Mouse (Mus musculus): Measurements from ENCODE around the gene Myo16. TPM values are rescaled to one million over a fixed set of nuclear protein-coding genes. Genes with fewer than 3 reads are reported as not detected.

Myo16 gene
- polyA plus RNA-seq, 2 experiments: 0.55 to 0.98 TPM

DNA sequence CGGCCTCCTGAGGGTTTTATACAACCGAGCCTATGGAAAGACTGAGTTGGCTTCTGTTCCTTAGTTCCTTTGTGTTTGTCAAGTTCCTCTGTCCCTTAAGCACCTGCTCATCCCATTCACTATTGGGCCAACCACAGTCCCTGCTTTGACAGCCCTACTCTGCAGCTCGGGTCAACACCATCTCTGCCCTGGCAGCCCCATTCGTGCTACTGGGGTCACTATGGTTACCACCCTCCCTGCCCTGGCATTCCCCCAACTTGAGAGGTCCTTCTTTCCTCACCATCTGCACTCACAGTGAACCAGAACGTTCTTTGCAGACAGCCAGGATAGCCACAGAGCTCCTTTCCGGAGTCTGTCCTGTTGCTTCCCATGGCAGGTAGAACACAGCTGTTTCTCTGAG lies 238.2 kb downstream of the Myo16 start:
- DNase-seq (ENCODE audit: low spot score) (no peak), ATAC-seq (ENCODE audit: low FRiP score, low read depth) (no peak)
- Histone ChIP-seq H3K4me1 (ENCODE audit: control insufficient read depth, insufficient read depth, low read length) (no peaks in the 10 kb centered on the region), H3K36me3 (ENCODE audit: control insufficient read depth, insufficient read depth, low read length) (no peaks in the 10 kb centered on the region), H3K27ac (replicated peaks; ENCODE audit: low read depth, low read length) (no peak overlapping the region), H3K4me3 (replicated peaks; ENCODE audit: low read length) (no peak overlapping the region), H3K9ac (ENCODE audit: low read depth, low read length, severe bottlenecking) (no peak overlapping the region), H3K27me3 (ENCODE audit: control insufficient read depth, insufficient read depth, low read length) (no peaks in the 10 kb centered on the region), H3K9me3 (ENCODE audit: control insufficient read depth, low read length) (no peaks in the 10 kb centered on the region), H3K4me2 (replicated peaks; ENCODE audit: low read depth, low read length, severe bottlenecking) (no peak overlapping the region)
- 75% methylated on average over 6 of the region's 6 CpGs for WGBS
- TF ChIP-seq POLR2A (IDR thresholded peaks at IDR 0.05; ENCODE audit: borderline replicate concordance, extremely low read depth, insufficient read depth, insufficient read length): no peak

DNA sequence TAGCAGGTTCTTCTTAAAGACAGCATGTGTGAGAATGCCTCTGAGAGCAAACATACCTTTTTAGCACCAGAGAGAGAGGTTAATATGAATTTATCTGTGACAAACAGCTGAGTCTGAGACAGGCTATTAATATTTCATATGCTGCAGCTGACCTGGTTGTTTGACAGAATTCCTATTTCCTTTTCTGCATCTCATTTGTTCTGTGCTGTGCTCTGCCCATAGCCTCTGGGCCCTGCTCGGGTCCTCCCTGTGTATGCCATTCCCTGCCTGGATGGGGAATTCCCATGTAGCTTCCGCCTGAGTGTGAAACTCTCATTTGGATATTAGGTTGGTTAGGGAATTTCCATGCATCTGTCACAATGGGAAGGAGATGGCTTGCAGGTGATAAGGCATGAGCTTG lies 240.8 kb downstream of the Myo16 start:
- Histone ChIP-seq H3K27ac (replicated peaks; ENCODE audit: low read depth, low read length) (no peak overlapping the region), H3K4me1 (ENCODE audit: control insufficient read depth, insufficient read depth, low read length) (no peaks in the 10 kb centered on the region), H3K4me2 (replicated peaks; ENCODE audit: low read depth, low read length, severe bottlenecking) (no peak overlapping the region), H3K4me3 (replicated peaks; ENCODE audit: low read length) (no peak overlapping the region), H3K27me3 (ENCODE audit: control insufficient read depth, insufficient read depth, low read length) (no peaks in the 10 kb centered on the region), H3K36me3 (ENCODE audit: control insufficient read depth, insufficient read depth, low read length) (no peaks in the 10 kb centered on the region), H3K9me3 (ENCODE audit: control insufficient read depth, low read length) (no peaks in the 10 kb centered on the region), H3K9ac (ENCODE audit: low read depth, low read length, severe bottlenecking) (no peak overlapping the region)
- no peak for DNase-seq (ENCODE audit: low spot score)
- ATAC-seq (ENCODE audit: low FRiP score, low read depth): no peak
- WGBS: 75% methylated on average over 2 of the region's 2 CpGs
- TF ChIP-seq POLR2A (IDR thresholded peaks at IDR 0.05; ENCODE audit: borderline replicate concordance, extremely low read depth, insufficient read depth, insufficient read length): no peak

DNA sequence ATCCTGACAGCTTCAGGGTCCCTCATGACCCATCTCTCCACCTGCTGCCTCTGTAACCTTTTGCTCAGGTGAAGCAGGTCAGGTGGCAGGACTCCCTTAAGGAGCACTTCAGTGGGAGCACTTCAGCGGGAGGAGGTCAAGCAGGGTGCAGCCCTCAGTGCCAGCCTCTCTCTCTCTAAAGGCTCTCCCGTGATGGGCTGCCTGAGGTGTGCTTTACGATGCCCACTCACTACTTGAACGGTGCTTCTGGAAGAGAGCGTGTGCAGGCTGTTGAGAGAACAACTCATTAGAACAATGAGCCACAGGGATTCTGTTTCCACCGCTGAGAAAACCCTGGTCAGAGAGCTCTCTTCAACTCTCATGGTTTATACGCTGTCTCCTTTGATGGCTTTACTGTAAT lies 241.4 kb downstream of the Myo16 start:
- no peak overlapping the region for H3K4me2 ChIP-seq (replicated peaks; ENCODE audit: low read depth, low read length, severe bottlenecking)
- H3K4me3 ChIP-seq (replicated peaks; ENCODE audit: low read length): no peak overlapping the region
- H3K9me3 ChIP-seq (ENCODE audit: control insufficient read depth, low read length): no peaks in the 10 kb centered on the region
- no peak for DNase-seq (ENCODE audit: low spot score)
- no peaks in the 10 kb centered on the region for H3K36me3 ChIP-seq (ENCODE audit: control insufficient read depth, insufficient read depth, low read length)
- no peak for TF ChIP-seq POLR2A (IDR thresholded peaks at IDR 0.05; ENCODE audit: borderline replicate concordance, extremely low read depth, insufficient read depth, insufficient read length)
- no peaks in the 10 kb centered on the region for H3K4me1 ChIP-seq (ENCODE audit: control insufficient read depth, insufficient read depth, low read length)
- no peak overlapping the region for H3K9ac ChIP-seq (ENCODE audit: low read depth, low read length, severe bottlenecking)
- no peaks in the 10 kb centered on the region for H3K27me3 ChIP-seq (ENCODE audit: control insufficient read depth, insufficient read depth, low read length)
- WGBS: 56% methylated on average over 7 of the region's 7 CpGs
- H3K27ac ChIP-seq (replicated peaks; ENCODE audit: low read depth, low read length): no peak overlapping the region
- no peak for ATAC-seq (ENCODE audit: low FRiP score, low read depth)

DNA sequence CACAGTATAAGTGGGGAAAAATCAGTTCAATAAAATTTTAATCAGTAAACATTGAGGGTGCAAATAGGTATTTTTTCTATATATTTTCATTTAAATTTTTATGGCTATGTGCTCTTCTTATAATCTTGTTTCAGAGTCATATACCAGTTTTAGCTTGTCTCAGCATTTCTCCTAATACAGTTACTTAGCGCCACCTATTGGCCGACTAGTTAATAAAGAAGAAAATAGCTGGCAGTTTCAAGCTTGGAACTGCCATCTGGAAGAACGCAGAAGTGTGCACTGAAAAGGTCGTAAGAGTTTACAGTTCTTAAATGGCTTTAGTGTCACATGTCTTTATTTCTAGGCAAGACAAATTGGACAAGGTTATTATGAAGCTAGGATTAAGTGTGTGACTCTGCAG lies 248.9 kb downstream of the Myo16 start:
- DNase-seq (ENCODE audit: low spot score): peak; percentile 89

DNA sequence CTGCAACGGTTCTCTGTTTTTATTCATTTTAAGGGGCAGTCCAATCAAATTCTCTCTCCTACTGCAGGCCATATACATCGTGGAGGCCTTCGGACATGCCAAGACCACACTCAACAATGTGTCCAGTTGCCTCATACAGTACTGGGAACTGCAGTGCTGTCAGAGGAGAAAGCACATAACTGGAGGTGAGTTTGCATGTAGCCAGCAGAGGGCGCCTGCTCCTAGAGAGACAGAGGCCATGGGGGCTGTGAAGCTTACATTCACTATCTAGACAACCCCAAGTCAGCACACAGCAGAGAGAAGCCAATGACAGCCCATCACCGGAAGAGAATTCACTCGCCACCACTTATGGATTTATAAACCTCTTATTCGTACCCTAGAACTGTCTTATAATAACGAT lies 251.8 kb downstream of the Myo16 start:
- Histone ChIP-seq H3K27ac (replicated peaks; ENCODE audit: low read depth, low read length) (no peak overlapping the region), H3K36me3 (ENCODE audit: control insufficient read depth, insufficient read depth, low read length) (no peaks in the 10 kb centered on the region), H3K9me3 (ENCODE audit: control insufficient read depth, low read length) (no peaks in the 10 kb centered on the region), H3K4me2 (replicated peaks; ENCODE audit: low read depth, low read length, severe bottlenecking) (no peak overlapping the region), H3K4me1 (ENCODE audit: control insufficient read depth, insufficient read depth, low read length) (no peaks in the 10 kb centered on the region), H3K9ac (ENCODE audit: low read depth, low read length, severe bottlenecking) (no peak overlapping the region), H3K27me3 (ENCODE audit: control insufficient read depth, insufficient read depth, low read length) (no peaks in the 10 kb centered on the region), H3K4me3 (replicated peaks; ENCODE audit: low read length) (no peak overlapping the region)
- ATAC-seq (ENCODE audit: low FRiP score, low read depth): no peak; the same call in 1 of the 2 replicates
- peak; percentile 53 for DNase-seq (ENCODE audit: low spot score)
- no peak for TF ChIP-seq POLR2A (IDR thresholded peaks at IDR 0.05; ENCODE audit: borderline replicate concordance, extremely low read depth, insufficient read depth, insufficient read length)
- 28% methylated on average over 8 of the region's 8 CpGs for WGBS

More for the DNA sequence above, 248.9 kb downstream of the Myo16 start:
- no peak overlapping the region for H3K9ac ChIP-seq (ENCODE audit: low read depth, low read length, severe bottlenecking)
- H3K27me3 ChIP-seq (ENCODE audit: control insufficient read depth, insufficient read depth, low read length): no peaks in the 10 kb centered on the region
- H3K4me3 ChIP-seq (replicated peaks; ENCODE audit: low read length): no peak overlapping the region
- TF ChIP-seq POLR2A (IDR thresholded peaks at IDR 0.05; ENCODE audit: borderline replicate concordance, extremely low read depth, insufficient read depth, insufficient read length): no peak
- H3K36me3 ChIP-seq (ENCODE audit: control insufficient read depth, insufficient read depth, low read length): no peaks in the 10 kb centered on the region
- no peak for ATAC-seq (ENCODE audit: low FRiP score, low read depth)
- no peak overlapping the region for H3K4me2 ChIP-seq (replicated peaks; ENCODE audit: low read depth, low read length, severe bottlenecking)
- H3K4me1 ChIP-seq (ENCODE audit: control insufficient read depth, insufficient read depth, low read length): no peaks in the 10 kb centered on the region
- H3K27ac ChIP-seq (replicated peaks; ENCODE audit: low read depth, low read length): no peak overlapping the region
- H3K9me3 ChIP-seq (ENCODE audit: control insufficient read depth, low read length): no peaks in the 10 kb centered on the region
- 3% methylated on average over 4 of the region's 4 CpGs for WGBS

DNA sequence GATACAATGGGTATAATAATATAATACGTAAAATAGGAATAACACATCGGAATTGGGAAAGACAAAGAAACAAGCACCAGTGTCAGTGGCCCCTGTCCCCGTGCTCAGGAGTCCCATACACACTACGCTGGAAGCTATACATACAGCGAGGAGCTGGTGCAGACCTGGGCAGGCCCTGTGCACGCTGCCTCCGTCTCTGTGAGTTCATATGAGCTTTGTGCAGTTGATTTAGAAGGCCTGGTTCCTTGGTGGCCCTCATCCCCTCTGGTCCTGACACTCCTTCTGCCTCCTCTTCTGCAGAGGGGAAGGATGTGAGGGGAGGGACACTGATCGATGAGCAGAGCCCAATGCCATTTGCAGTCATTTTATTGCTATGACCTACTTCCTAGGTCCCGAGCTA lies 255.3 kb downstream of the Myo16 start:
- no peaks in the 10 kb centered on the region for H3K36me3 ChIP-seq (ENCODE audit: control insufficient read depth, insufficient read depth, low read length)
- H3K4me1 ChIP-seq (ENCODE audit: control insufficient read depth, insufficient read depth, low read length): no peaks in the 10 kb centered on the region
- H3K4me2 ChIP-seq (replicated peaks; ENCODE audit: low read depth, low read length, severe bottlenecking): no peak overlapping the region
- no peaks in the 10 kb centered on the region for H3K9me3 ChIP-seq (ENCODE audit: control insufficient read depth, low read length)
- no peak for DNase-seq (ENCODE audit: low spot score)
- WGBS: 76% methylated on average over 9 of the region's 9 CpGs
- no peak overlapping the region for H3K27ac ChIP-seq (replicated peaks; ENCODE audit: low read depth, low read length)
- no peaks in the 10 kb centered on the region for H3K27me3 ChIP-seq (ENCODE audit: control insufficient read depth, insufficient read depth, low read length)
- no peak overlapping the region for H3K4me3 ChIP-seq (replicated peaks; ENCODE audit: low read length)
- TF ChIP-seq POLR2A (IDR thresholded peaks at IDR 0.05; ENCODE audit: borderline replicate concordance, extremely low read depth, insufficient read depth, insufficient read length): no peak
- no peak overlapping the region for H3K9ac ChIP-seq (ENCODE audit: low read depth, low read length, severe bottlenecking)
- no peak for ATAC-seq (ENCODE audit: low FRiP score, low read depth)
